Mouse (Mus musculus) lung, adult 2 months (tissue): ENCODE measurements around the gene Pla2g4e.

Source experiments
- CTCF ChIP-seq: fragments of 200-500 bp; IDR thresholded peaks from 2 replicates; pipeline ENCODE4 v1.5.1; 2011; ENCODE audit warnings: mild to moderate bottlenecking, low read length, control low read depth; ENCODE audit not compliant: insufficient read depth
- POLR2A ChIP-seq: fragments of 200-500 bp; IDR thresholded peaks from 2 replicates; pipeline ENCODE4 v1.6.1; 2011; ENCODE audit warnings: low read depth, mild to moderate bottlenecking, control low read depth, low read length, borderline replicate concordance; ENCODE audit errors: extremely low read depth

DNA sequence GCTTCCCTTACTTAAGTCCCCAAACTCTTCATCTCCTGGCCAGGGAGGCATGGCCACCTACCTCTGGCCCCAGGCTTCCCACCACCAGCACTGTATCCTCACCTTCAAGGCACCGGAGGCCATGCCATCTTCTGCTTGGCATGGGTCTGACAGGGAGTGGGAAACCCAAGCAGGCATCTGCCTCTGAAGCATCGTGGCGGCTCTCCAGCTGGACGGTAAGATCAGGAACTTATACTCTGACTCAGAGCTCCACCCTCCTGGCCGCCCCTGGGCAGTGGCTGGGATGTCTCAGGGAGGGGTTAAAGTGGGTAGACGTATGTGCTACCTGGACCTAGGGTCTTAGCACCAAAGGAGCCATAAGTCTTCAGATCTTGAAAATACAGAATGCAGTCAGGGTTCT lies 38.1 kb downstream of the Pla2g4e start:
- TF ChIP-seq CTCF (no peak), POLR2A (no peak)
